Mouse (Mus musculus) NIH3T3 (cell line): ENCODE measurements around the gene Taar6.

ENCODE experiments used
- DNase-seq: peaks from one replicate; pipeline ENCODE4 v3.0.0-alpha.2; 2012; ENCODE audit warnings: low read depth

The Taar6 gene

GRCm38 (mm10) chr10:23985546-23985945 is at the start of gene Taar6:
Taar6 (minus strand) TSS chr10:23985646.
- no peak for DNase-seq

DNA sequence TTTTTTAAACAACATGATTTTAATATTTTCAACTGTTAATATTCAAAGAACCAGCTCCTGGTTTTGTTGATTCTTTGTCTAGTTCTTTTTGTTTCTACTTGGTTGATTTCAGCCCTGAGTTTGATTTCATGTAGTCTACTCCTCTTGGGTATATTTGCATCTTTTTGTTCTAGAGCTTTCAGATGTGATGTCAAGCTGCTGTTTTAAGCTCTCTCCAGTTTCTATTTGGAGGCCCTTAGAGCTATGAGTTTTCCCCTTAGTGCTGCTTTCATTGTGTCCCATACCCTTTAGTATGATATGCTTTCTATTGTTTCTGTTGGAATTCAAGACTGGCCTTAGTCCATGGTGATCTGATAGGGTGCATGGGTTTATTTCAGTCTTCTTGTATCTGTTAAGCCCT is 45.9 kb upstream of the Taar6 start:
- DNase-seq, result no peak

DNA sequence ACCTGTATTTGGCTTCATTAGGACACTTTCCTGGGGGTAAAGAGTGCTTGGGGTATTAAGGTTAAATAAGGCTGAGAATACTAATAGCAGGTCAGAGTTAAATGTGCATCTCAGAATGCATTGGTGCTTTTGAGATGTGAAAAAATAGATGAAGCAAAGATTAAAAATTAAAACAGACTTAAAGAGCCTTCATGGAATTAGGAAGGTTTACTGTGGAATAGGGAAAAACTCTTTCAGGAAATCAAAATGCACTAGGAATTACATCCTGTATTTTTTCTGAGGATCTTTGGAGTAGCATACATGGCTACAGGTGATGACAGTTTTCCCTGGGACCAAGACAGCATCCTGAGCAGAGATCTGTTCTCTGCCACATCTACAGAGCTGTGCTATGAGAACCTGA is 41.5 kb upstream of the Taar6 start, which contains the start of gene Taar7d:
Taar7d (plus strand) TSS at position 301 of the 400 bp plus-strand sequence.
- no peak for DNase-seq

GRCm38 (mm10) chr10:24008143-24008542 is 22.7 kb upstream of the Taar6 start:
- no peak for DNase-seq

- DNase-seq, result no peak
These were observed 21.6 kb upstream of the Taar6 start for GRCm38 (mm10) chr10:24007034-24007433.

DNA sequence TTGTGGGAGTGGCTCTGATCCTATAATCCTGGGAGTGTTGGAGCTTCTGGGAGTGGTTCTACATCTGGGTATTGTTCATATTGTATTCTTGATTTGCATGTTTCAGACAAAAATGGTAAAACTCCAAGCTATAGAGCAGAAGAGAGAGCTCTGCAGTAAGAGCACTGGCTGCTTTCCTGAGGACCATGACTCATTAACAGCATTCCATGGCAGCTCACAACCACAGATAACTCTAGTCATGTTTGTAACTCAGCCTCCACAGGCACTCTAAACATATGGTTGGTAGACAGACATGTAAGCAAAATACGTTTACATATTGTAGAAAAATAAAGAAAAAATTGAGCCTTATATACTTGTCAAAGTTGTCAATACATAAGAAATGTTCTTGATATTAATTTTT is 21.0 kb upstream of the Taar6 start:
- DNase-seq, result peak; percentile 48

DNA sequence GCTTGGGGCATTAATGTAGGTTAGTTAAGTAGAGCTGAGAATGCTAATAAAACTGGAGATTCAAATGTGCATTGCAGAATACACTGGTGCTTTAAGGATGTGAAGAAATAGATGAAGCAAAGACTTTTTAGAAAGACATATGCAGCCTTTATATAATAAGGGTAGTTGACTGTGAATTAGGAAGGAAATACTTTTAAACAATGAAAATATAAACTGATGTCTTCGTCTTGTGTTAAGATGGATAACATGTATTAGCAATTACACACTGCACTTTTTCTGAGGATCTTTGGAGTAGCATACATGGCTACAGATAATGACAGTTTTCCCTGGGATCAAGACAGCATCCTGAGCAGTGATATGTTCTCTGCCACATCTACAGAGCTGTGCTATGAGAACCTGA is 14.2 kb upstream of the Taar6 start, which contains the start of gene Taar7b:
Taar7b (plus strand) TSS at position 301 of the 400 bp plus-strand sequence.
- DNase-seq, result no peak

DNA sequence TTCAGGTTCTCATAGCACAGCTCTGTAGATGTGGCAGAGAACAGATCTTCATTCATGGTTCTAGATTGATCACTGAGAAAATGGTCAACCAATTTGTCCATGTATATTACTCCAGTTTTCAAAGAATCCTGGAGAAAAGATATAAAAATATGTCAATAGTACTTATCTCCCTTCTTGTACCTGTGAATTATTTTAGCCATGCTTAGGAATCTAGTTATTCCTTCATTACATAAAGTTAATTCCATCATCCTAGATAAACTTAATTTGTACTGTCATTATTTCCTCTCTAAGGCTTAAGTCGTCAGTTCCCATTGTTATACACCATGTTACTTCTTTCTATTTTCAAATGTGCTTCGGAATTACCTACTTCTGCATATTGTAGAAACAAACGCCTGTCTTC is 7.9 kb upstream of the Taar6 start, which contains the start of gene Taar7a:
Taar7a (minus strand) TSS at position 101 of the 400 bp plus-strand sequence.
- no peak for DNase-seq

DNA sequence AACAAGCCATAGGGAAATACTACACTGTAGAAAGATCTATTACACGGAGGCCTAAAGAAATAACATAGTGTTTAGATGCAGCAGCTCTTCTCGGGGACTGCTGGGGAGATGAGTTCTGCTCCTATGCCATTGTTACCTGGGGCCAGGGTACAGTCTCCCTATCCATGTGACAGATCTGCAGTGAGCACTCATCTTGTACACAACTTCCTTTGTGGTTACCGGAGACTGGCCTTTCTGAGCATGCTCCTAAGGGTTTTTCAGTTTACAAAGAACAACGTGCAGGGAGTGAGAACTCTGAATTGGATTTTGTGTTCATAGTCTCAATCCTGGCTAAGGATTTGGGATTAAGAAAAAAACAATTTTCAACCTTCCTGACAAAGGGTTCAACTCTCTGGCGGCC is 973 bp upstream of the Taar6 start:
- DNase-seq, result no peak

- peak; percentile 66 for DNase-seq
These were observed 6.3 kb downstream of the Taar6 start for GRCm38 (mm10) chr10:23978901-23979705.

- DNase-seq, result no peak
These were observed 7.5 kb downstream of the Taar6 start for GRCm38 (mm10) chr10:23977958-23978357.

DNA sequence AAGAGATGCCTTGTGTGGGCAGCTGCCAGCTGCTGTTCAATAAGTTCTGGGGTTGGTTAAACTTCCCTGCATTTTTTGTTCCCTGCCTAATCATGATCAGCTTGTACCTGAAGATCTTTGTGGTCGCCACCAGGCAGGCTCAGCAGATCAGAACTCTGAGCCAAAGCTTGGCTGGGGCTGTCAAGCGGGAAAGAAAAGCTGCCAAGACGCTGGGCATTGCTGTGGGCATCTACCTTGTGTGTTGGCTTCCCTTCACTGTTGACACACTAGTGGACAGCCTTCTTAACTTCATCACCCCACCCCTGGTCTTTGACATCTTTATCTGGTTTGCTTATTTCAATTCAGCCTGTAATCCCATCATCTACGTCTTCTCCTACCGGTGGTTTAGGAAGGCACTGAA is 14.2 kb downstream of the Taar6 start:
- no peak for DNase-seq

GRCm38 (mm10) chr10:23970656-23971165 is 14.7 kb downstream of the Taar6 start, which contains the start of gene Taar5:
Taar5 (plus strand) TSS chr10:23970706.
- DNase-seq, result no peak

GRCm38 (mm10) chr10:23964921-23965610 is 20.4 kb downstream of the Taar6 start:
- no peak for DNase-seq

- no peak for DNase-seq
These were observed 22.0 kb downstream of the Taar6 start for GRCm38 (mm10) chr10:23963444-23963843.

DNA sequence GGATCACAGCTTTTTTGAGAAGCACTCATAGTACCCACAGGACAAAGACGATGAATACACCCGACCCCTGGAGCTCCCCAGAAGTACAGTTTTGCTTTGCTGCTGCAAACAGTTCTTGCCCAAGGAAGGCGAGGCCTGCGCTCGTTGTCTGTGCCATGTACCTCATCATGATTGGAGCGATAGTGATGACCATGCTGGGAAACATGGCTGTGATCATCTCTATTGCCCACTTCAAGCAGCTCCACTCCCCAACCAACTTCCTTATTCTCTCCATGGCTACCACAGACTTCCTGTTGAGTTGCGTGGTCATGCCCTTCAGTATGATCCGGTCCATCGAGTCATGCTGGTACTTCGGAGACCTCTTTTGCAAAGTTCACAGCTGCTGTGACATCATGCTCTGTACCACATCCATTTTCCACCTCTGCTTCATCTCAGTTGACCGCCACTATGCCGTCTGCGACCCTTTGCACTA is 25.0 kb downstream of the Taar6 start, which contains the start of gene Taar4:
Taar4 (plus strand) TSS at position 51 of the 472 bp plus-strand sequence.
- no peak for DNase-seq

DNA sequence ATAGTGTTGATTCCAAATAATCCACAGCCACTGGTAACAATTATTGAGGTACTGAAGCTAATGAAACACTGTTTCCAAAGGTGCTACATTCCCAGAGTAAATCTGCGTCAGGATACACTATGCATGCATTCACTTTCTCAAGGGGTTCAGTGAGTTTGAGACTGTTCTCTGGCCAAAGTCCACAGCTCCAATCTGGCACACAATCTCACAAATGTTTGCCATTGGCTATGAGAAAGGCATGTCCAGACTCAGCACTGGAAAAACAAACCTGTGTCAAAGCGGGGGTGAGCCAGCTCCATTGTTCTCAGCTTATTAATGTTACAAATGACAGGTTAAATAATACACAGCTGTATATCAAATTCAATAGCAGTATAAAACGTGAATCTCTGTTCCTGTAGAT is 26.4 kb downstream of the Taar6 start:
- DNase-seq, result no peak

GRCm38 (mm10) chr10:23951714-23952113 is 33.7 kb downstream of the Taar6 start:
- no peak for DNase-seq

GRCm38 (mm10) chr10:23949508-23950005 is 35.9 kb downstream of the Taar6 start, which contains the start of gene Taar3:
Taar3 (plus strand) TSS chr10:23949558.
- no peak for DNase-seq

GRCm38 (mm10) chr10:23948026-23948425 is 37.4 kb downstream of the Taar6 start:
- DNase-seq, result no peak

- peak; percentile 28 for DNase-seq
These were observed 43.0 kb downstream of the Taar6 start for GRCm38 (mm10) chr10:23942465-23942864.

DNA sequence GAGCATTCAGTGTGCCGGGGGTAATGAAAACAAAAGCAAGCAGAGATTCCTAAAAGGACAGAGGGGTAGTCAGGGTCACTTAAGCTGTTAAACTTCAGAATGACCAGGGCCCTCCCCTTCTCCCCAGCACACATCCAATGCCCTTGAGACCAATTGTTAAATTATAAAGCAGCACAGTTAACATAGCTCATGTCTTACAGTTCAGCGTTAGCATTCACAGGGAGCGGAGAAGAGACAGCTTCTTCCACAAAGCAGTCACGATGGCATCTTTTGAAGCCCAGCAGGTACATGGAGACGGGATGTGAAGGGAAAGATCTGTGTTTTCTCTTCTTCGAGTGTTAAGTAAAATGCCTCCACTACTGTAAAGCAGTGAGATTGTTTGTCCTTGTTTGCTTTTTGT is 47.1 kb downstream of the Taar6 start, which contains the start of gene Taar2:
Taar2 (plus strand) TSS at position 261 of the 400 bp plus-strand sequence.
- no peak for DNase-seq
